Comparison of ENCODE assay signal across 8 mouse cellular contexts in the genomic region with DNA sequence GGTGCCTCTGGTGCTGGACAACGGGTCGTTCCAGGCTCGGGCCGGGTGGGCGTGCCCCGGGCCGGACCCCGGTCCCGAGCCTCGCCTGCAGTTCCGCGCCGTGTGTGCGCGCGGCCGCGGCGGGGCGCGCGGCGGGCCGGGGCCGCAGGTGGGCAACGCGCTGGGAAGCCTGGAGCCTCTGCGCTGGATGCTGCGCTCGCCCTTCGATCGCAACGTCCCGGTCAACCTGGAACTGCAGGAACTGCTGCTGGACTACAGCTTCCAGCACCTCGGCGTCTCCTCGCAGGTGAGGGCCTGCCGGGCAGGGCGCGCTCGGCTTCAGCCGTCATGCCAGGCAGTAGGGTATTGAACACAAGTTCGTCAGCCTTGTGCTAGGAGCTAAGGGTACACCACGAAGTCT. TPM values are rescaled to one million over a fixed set of nuclear protein-coding genes. Genes with fewer than 3 reads are reported as not detected.
DNase-seq lines count a peak whose midpoint lies in the region; ATAC-seq and TF ChIP-seq lines count a peak whose summit lies in the region.

No protein-coding gene starts in this region.

- no peaks in the 10 kb centered on the region for H3K9me3 ChIP-seq in forebrain, embryonic 14.5 days (replicated peaks; ENCODE audit: control insufficient read depth, low read length)

- peak; percentile 29 for DNase-seq in kidney, adult 11 months
- DNase-seq in kidney, adult 18-20 months, result no peak
- DNase-seq in MEL-GATA-1-ER (ENCODE audit: extremely low read depth, low read depth), result peak; percentile 17
- DNase-seq in forebrain, embryonic 14.5 days (ENCODE audit: low spot score), result no peak
- DNase-seq in liver, result peak; percentile 32
- no peak for DNase-seq in thymus, adult 18-20 months
- no peak for DNase-seq in right cerebral cortex, adult 18-20 months

- peak overlapping the region; percentile 84 for H3K4me2 ChIP-seq in forebrain, embryonic 14.5 days (ENCODE audit: low read length)

- peak overlapping the region; percentile 85 for H3K9ac ChIP-seq in forebrain, embryonic 14.5 days (ENCODE audit: low read length)

- peak overlapping the region; percentile 84 for H3K4me3 ChIP-seq in forebrain, embryonic 14.5 days (ENCODE audit: low read depth, low read length)
- H3K4me3 ChIP-seq in olfactory bulb, adult 2 months (ENCODE audit: insufficient read depth, low read depth, low read length), result peak overlapping the region; percentile 87

- TF ChIP-seq POLR2A in olfactory bulb, adult 2 months (IDR thresholded peaks at IDR 0.05; ENCODE audit: insufficient read depth, low read depth, low read length), result no peak

- no peak for TF ChIP-seq CTCF in olfactory bulb, adult 2 months (IDR thresholded peaks at IDR 0.05; ENCODE audit: insufficient read depth, low read depth, low read length)

- peaks cover 9% of the 10 kb centered on the region for H3K4me1 ChIP-seq in forebrain, embryonic 14.5 days (ENCODE audit: control insufficient read depth, insufficient read depth, low read length)
- peaks cover 4% of the 10 kb centered on the region for H3K4me1 ChIP-seq in olfactory bulb, adult 2 months (ENCODE audit: control insufficient read depth, insufficient read depth, low read length)

- peak overlapping the region; percentile 80 for H3K27ac ChIP-seq in forebrain, embryonic 14.5 days (ENCODE audit: low read depth, low read length)
- H3K27ac ChIP-seq in olfactory bulb, adult 2 months (ENCODE audit: insufficient read depth, low read depth, low read length), result peak overlapping the region; percentile 91

- H3K27me3 ChIP-seq in forebrain, embryonic 14.5 days (replicated peaks; ENCODE audit: control insufficient read depth, insufficient read depth, low read length), result no peaks in the 10 kb centered on the region

- peaks cover 23% of the 10 kb centered on the region for H3K36me3 ChIP-seq in forebrain, embryonic 14.5 days (ENCODE audit: control insufficient read depth, insufficient read depth, low read length)

- WGBS in forebrain, embryonic 14.5 days, result 0% methylated on average over 37 of the region's 44 CpGs
- under 1% methylated on average over 44 of the region's 44 CpGs for WGBS in olfactory bulb, adult 2 months

- ATAC-seq in forebrain, embryonic 14.5 days, result peak; percentile 79

RNA-seq across cellular contexts. Expression of a gene that starts 0.5 kb away (rescaled TPM):
- polyA plus RNA-seq in forebrain, embryonic 14.5 days (2014; fragmentation: Nextera tagmentation; extraction: Ambion mirVana), result 10.4 and 12.8 TPM in 2 replicates
- polyA plus RNA-seq in olfactory bulb, adult 2 months (2012; ENCODE audit: insufficient read depth, insufficient read length, low replicate concordance, missing spikeins), result not detected in 2 replicates

RNA-seq across cellular contexts. Expression of a gene that starts 14.7 kb away (rescaled TPM):
- 4.6 and 6.4 TPM in 2 replicates for polyA plus RNA-seq in forebrain, embryonic 14.5 days (2014; fragmentation: Nextera tagmentation; extraction: Ambion mirVana)
- polyA plus RNA-seq in olfactory bulb, adult 2 months (2012; ENCODE audit: insufficient read depth, insufficient read length, low replicate concordance, missing spikeins), result not detected in 2 replicates

RNA-seq across cellular contexts. Expression of a gene that starts 40.0 kb away (rescaled TPM):
- polyA plus RNA-seq in forebrain, embryonic 14.5 days (2014; fragmentation: Nextera tagmentation; extraction: Ambion mirVana), result 12.4 and 18.4 TPM in 2 replicates
- polyA plus RNA-seq in olfactory bulb, adult 2 months (2012; ENCODE audit: insufficient read depth, insufficient read length, low replicate concordance, missing spikeins), result 72.6 TPM in 1 of 2 replicates, not detected in the other

Comparison
In these comparisons a context has a peak if more than half of its experiments do, and no peak if none do; other contexts are left out.
1. DNase-seq: peak in kidney, adult 11 months (single experiment), MEL-GATA-1-ER (single experiment) and liver (single experiment); none in kidney, adult 18-20 months (single experiment), forebrain, embryonic 14.5 days (single experiment), thymus, adult 18-20 months (0 of 2) and right cerebral cortex, adult 18-20 months (single experiment).
2. RNA of a gene that starts 0.5 kb away (polyA plus RNA-seq): 10.4 to 12.8 TPM in forebrain, embryonic 14.5 days; not detected in olfactory bulb, adult 2 months; every median in the first group is over 10 times any median in the second.